Mouse (Mus musculus): ENCODE results near the gene Ms4a10. TPM values are rescaled to one million over a fixed set of nuclear protein-coding genes. Genes with fewer than 3 reads are reported as not detected.

The Ms4a10 gene
- total RNA-seq, 2 experiments from 2014 or later: not detected

- no peak for DNase-seq (ENCODE audit: low spot score in 2 of 2)
Measured at GRCm38 (mm10) chr19:10918321-10918991, 56.0 kb downstream of the Ms4a10 start.

GRCm38 (mm10) chr19:10916506-10916905 lies 58.0 kb downstream of the Ms4a10 start:
- DNase-seq (ENCODE audit: low spot score in 2 of 2): no peak

GRCm38 (mm10) chr19:10914870-10915269 lies 59.6 kb downstream of the Ms4a10 start:
- no peak for DNase-seq (ENCODE audit: low spot score in 2 of 2)

- DNase-seq (ENCODE audit: low spot score in 2 of 2): no peak
Measured at GRCm38 (mm10) chr19:10914291-10914690, 60.2 kb downstream of the Ms4a10 start.

Other genes with a start within 250 kb of the Ms4a10 start
- gene Cd5, start 235.7 kb downstream of the Ms4a10 start, total RNA-seq (2021): under 1 TPM; 0.29 to 0.32 TPM
- gene Cd6, start 144.6 kb downstream of the Ms4a10 start, total RNA-seq (2021): not detected
- 1 to 10 TPM; 1.1 to 1.5 TPM for gene Slc15a3, start 134.9 kb downstream of the Ms4a10 start, total RNA-seq (2021)
- gene Tmem132a, start 104.7 kb downstream of the Ms4a10 start, total RNA-seq (2021): 100 to 1,000 TPM; 250 to 259 TPM
- 10 to 100 TPM; 36.4 to 37.3 TPM for gene Tmem109, start 92.7 kb downstream of the Ms4a10 start, total RNA-seq (2021)
- gene Prpf19, start 79.4 kb downstream of the Ms4a10 start, total RNA-seq (2021): 100 to 1,000 TPM; 191 to 208 TPM
- not detected for gene Zp1, start 54.0 kb downstream of the Ms4a10 start, total RNA-seq (2021)
- under 1 TPM; 0.29 to 0.39 TPM for gene Ptgdr2, start 37.5 kb downstream of the Ms4a10 start, total RNA-seq (2021)
- gene Ccdc86, start 25.4 kb downstream of the Ms4a10 start, total RNA-seq (2021): 1 to 10 TPM; 9.3 to 9.9 TPM
- not detected for gene Ms4a15, start 18.6 kb upstream of the Ms4a10 start, total RNA-seq (2021)
- gene Ms4a18, start 43.4 kb upstream of the Ms4a10 start, total RNA-seq (2021): not detected
- not detected for gene Ms4a8a, start 106.4 kb upstream of the Ms4a10 start, total RNA-seq (2021)
- gene 1700017D01Rik, start 156.2 kb upstream of the Ms4a10 start, total RNA-seq (2021): not detected
- not detected for gene 1700025F22Rik, start 190.7 kb upstream of the Ms4a10 start, total RNA-seq (2021)
- not detected for gene Ms4a13, start 222.1 kb upstream of the Ms4a10 start, total RNA-seq (2021)

All from layer of hippocampus, postnatal 10 days (tissue).